Mouse (Mus musculus): ENCODE results near the gene Naxd. TPM values are rescaled to one million over a fixed set of nuclear protein-coding genes. Genes with fewer than 3 reads are reported as not detected.

The Naxd gene
- total and polyA plus RNA-seq, 3 experiments, result 39.7 to 57.1 (median 50.1) TPM

DNA sequence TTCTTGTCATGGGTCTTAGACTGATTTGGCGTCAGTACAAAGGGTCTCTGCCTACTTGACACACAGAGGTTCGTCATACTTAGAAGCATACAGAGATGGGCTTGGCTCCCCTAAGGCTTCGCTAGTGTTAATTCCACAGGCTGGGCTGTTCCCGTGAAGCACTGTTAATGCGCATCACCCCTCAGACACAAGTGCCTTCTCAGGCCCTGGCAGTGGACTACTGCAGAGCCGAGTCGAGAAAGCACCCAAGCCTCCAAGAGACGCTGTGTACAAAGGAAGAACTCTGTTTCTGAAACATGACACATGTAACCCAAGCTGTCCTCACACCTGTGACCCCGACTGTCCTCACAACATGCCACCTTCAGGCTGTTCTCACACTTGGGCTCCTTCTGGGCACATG lies 62.9 kb downstream of the Naxd start:
- Histone ChIP-seq H3K27me3 (replicated peaks) (no peaks in the 10 kb centered on the region), H3K9ac (ENCODE audit: insufficient read depth, low read depth) (no peak overlapping the region), H3K27ac (ENCODE audit: insufficient read depth, low read depth) (no peak overlapping the region), H3K9me3 (replicated peaks; ENCODE audit: low read length) (peaks cover 4% of the 10 kb centered on the region), H3K4me1 (ENCODE audit: control insufficient read depth in 1 of 2, insufficient read depth in 2 of 2) (peaks cover 18 to 39% of the 10 kb centered on the region in 2 experiments), H3K36me3 (replicated peaks in 1 of 2; ENCODE audit: control insufficient read depth in 1 of 2, insufficient read depth in 1 of 2, low read length in 1 of 2) (peaks cover 17 to 41% of the 10 kb centered on the region in 2 experiments), H3K79me2 (replicated peaks; ENCODE audit: control insufficient read depth, extremely low read depth, insufficient read depth, poor library complexity, severe bottlenecking) (peaks cover 45% of the 10 kb centered on the region), H3K4me3 (replicated peaks in 1 of 3; ENCODE audit: low read depth in 2 of 3, low read length in 2 of 3, poor library complexity in 1 of 3) (no peak overlapping the region), H3K4me2 (ENCODE audit: insufficient read depth, low read depth, poor library complexity, severe bottlenecking) (no peak overlapping the region)
- dilution Hi-C loops (cut with MboI; ENCODE audit: extremely low pct_ligation_motif_present, extremely low pct_unique_long_range_greater_than_20kb, low sequenced_read_pairs) (no loop called here), in situ Hi-C loops (cut with MboI; ENCODE audit: low pct_ligation_motif_present, low pct_unique_long_range_greater_than_20kb, low sequenced_read_pairs) (no loop called here)
- DNase-seq (ENCODE audit: extremely low read depth), result no peak
- TF ChIP-seq GABPA (IDR thresholded peaks at IDR 0.05; ENCODE audit: insufficient replicate concordance, low read depth, low read length) (no peak), NRF1 (IDR thresholded peaks at IDR 0.05; ENCODE audit: low read depth, low read length) (no peak), PAX5 (IDR thresholded peaks at IDR 0.05; ENCODE audit: low read length) (no peak), HCFC1 (IDR thresholded peaks at IDR 0.05; ENCODE audit: low read depth, low read length) (no peak), MAFK (IDR thresholded peaks at IDR 0.05; ENCODE audit: insufficient replicate concordance, low read length) (no peak), USF1 (IDR thresholded peaks at IDR 0.05; ENCODE audit: low read depth, low read length) (no peak), KAT2A (IDR thresholded peaks at IDR 0.05; ENCODE audit: insufficient replicate concordance, low read length) (no peak), POLR2A (IDR thresholded peaks at IDR 0.05; ENCODE audit: low read depth, low read length) (no peak), ZC3H11A (IDR thresholded peaks at IDR 0.05; ENCODE audit: low read depth, low read length) (no peak), TCF12 (IDR thresholded peaks at IDR 0.05; ENCODE audit: low read depth, low read length) (no peak), SIN3A (IDR thresholded peaks at IDR 0.05; ENCODE audit: low read length) (no peak), MXI1 (IDR thresholded peaks at IDR 0.05; ENCODE audit: low read depth, low read length) (no peak)

DNA sequence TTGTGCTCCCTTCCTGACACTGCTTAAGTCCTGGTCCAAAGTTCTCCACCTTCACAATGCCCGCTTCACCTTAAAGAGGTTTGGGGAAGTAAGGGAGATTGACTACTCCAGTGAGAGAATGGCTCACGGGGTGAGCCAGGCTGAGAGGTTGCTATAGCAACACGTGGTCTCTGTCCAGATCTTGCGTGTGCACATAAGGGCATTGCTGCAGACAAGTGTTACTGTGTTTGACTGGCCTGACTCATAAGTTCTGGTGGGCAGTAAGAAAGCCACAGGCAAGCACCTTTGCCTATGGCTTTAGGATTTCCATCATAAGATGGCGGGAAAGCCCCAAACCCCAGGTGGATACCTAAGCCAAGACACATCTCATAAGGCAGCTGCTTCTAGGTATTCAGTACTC lies 66.9 kb downstream of the Naxd start:
- H3K9ac ChIP-seq (ENCODE audit: insufficient read depth, low read depth), result no peak overlapping the region
- peaks cover 24 to 49% of the 10 kb centered on the region in 2 experiments for H3K36me3 ChIP-seq (replicated peaks in 1 of 2; ENCODE audit: control insufficient read depth in 1 of 2, insufficient read depth in 1 of 2, low read length in 1 of 2)
- DNase-seq (ENCODE audit: extremely low read depth), result peak; percentile 57
- peak overlapping the region; percentile 41; the same call in 1 of the 2 replicates for H3K4me2 ChIP-seq (ENCODE audit: insufficient read depth, low read depth, poor library complexity, severe bottlenecking)
- H3K4me1 ChIP-seq (ENCODE audit: control insufficient read depth in 1 of 2, insufficient read depth in 2 of 2), result peaks cover 18 to 38% of the 10 kb centered on the region in 2 experiments
- in situ Hi-C loops (cut with MboI; ENCODE audit: low pct_ligation_motif_present, low pct_unique_long_range_greater_than_20kb, low sequenced_read_pairs) (no loop called here), dilution Hi-C loops (cut with MboI; ENCODE audit: extremely low pct_ligation_motif_present, extremely low pct_unique_long_range_greater_than_20kb, low sequenced_read_pairs) (no loop called here)
- H3K27ac ChIP-seq (ENCODE audit: insufficient read depth, low read depth), result no peak overlapping the region
- peaks cover 6% of the 10 kb centered on the region for H3K9me3 ChIP-seq (replicated peaks; ENCODE audit: low read length)
- no peaks in the 10 kb centered on the region for H3K27me3 ChIP-seq (replicated peaks)
- H3K4me3 ChIP-seq (replicated peaks in 1 of 3; ENCODE audit: low read depth in 2 of 3, low read length in 2 of 3, poor library complexity in 1 of 3), result peak overlapping the region in 1 of 3 experiments; percentile 11
- no peak for TF ChIP-seq PAX5 (IDR thresholded peaks at IDR 0.05; ENCODE audit: low read length)
- no peak for TF ChIP-seq EP300 (IDR thresholded peaks at IDR 0.05; ENCODE audit: low read length)
- TF ChIP-seq MAZ (IDR thresholded peaks at IDR 0.05; ENCODE audit: low read depth, low read length), result no peak
- TF ChIP-seq NELFE (IDR thresholded peaks at IDR 0.05; ENCODE audit: low read depth, low read length), result no peak
- no peak for TF ChIP-seq IRF4 (IDR thresholded peaks at IDR 0.05; ENCODE audit: low read depth, low read length)
- TF ChIP-seq BHLHE40 (IDR thresholded peaks at IDR 0.05; ENCODE audit: low read depth, low read length), result peak; percentile 22; the same call in 1 of the 2 replicates
- TF ChIP-seq POLR2AphosphoS2 (IDR thresholded peaks at IDR 0.05; ENCODE audit: low read depth, low read length), result no peak
- TF ChIP-seq KAT2A (IDR thresholded peaks at IDR 0.05; ENCODE audit: insufficient replicate concordance, low read length), result no peak
- 0 out of 2 replicates have a peak, but pooled peaks have one; percentile 45 for TF ChIP-seq MXI1 (IDR thresholded peaks at IDR 0.05; ENCODE audit: low read depth, low read length)
- no peak for TF ChIP-seq MAX (IDR thresholded peaks at IDR 0.05; ENCODE audit: low read length)
- TF ChIP-seq JUN (IDR thresholded peaks at IDR 0.05; ENCODE audit: insufficient read depth, low read depth, low read length), result no peak
- TF ChIP-seq GABPA (IDR thresholded peaks at IDR 0.05; ENCODE audit: insufficient replicate concordance, low read depth, low read length), result no peak
- TF ChIP-seq ZNF384 (IDR thresholded peaks at IDR 0.05; ENCODE audit: low read depth, low read length), result no peak
- TF ChIP-seq ETS1 (conservative IDR thresholded peaks at IDR 0.05; ENCODE audit: low read depth, low read length), result peak; percentile 23; the same call in 1 of the 2 replicates
- no peak for TF ChIP-seq JUND (conservative IDR thresholded peaks at IDR 0.05; ENCODE audit: low read depth, low read length)
- no peak for TF ChIP-seq CHD2 (IDR thresholded peaks at IDR 0.05; ENCODE audit: low read length)
- H3K79me2 ChIP-seq (replicated peaks; ENCODE audit: control insufficient read depth, extremely low read depth, insufficient read depth, poor library complexity, severe bottlenecking), result peaks cover 29% of the 10 kb centered on the region
